Mouse (Mus musculus) forebrain, embryonic 16.5 days (tissue): ENCODE measurements at regions not wholly inside any gene's neighbourhood (a gene's known extent, or its start where the extent isn't known, plus 50 kb on each side); places are given as distances from the start of the nearest gene placed in this dataset.

Source experiments
- ATAC-seq: fragments of 200-750 bp; cut with Nextera tagmentation; 2 replicates; pipeline ENCODE4 v1.8.0; 2017; ENCODE audit warnings: mild to moderate bottlenecking, moderate library complexity
- H3K27ac ChIP-seq: fragments of 300-500 bp; sonication (generic); 2 replicates; pipeline ENCODE4 v1.5.1; 2014; ENCODE audit warnings: low read length, control low read depth
- H3K27me3 ChIP-seq: fragments of 300-500 bp; sonication (generic); replicated peaks from 2 replicates; pipeline ENCODE4 v1.6.1; 2014; ENCODE audit warnings: low read length; ENCODE audit not compliant: control insufficient read depth, insufficient read depth
- H3K36me3 ChIP-seq: fragments of 300-500 bp; sonication (generic); 2 replicates; pipeline ENCODE4 v1.6.1; 2014; ENCODE audit not compliant: control insufficient read depth, insufficient read depth
- H3K4me1 ChIP-seq: fragments of 300-500 bp; sonication (generic); replicated peaks from 2 replicates; pipeline ENCODE4 v1.6.1; 2014; ENCODE audit warnings: low read length; ENCODE audit not compliant: control insufficient read depth, insufficient read depth
- H3K4me2 ChIP-seq: fragments of 300-500 bp; sonication (generic); 2 replicates; pipeline ENCODE4 v1.6.1; 2014; ENCODE audit warnings: mild to moderate bottlenecking, low read length, control low read depth
- H3K4me3 ChIP-seq: fragments of 300-500 bp; sonication (generic); replicated peaks from 2 replicates; pipeline ENCODE4 v1.5.1; 2014; ENCODE audit warnings: mild to moderate bottlenecking, low read length, control low read depth
- H3K9ac ChIP-seq: fragments of 300-500 bp; sonication (generic); replicated peaks from 2 replicates; pipeline ENCODE4 v1.6.1; 2014; ENCODE audit warnings: low read depth, low read length, control low read depth
- H3K9me3 ChIP-seq: fragments of 300-500 bp; sonication (generic); 2 replicates; pipeline ENCODE4 v1.6.1; 2016; ENCODE audit warnings: low read length; ENCODE audit not compliant: control insufficient read depth
- WGBS: fragments of 180-500 bp; shearing (Covaris S2); extraction: QIAGEN DNeasy Blood & Tissue Kit; methylation state at CpG from one replicate; pipeline ENCODE4 v1.1.7; 2014; 5-methylcytosine and 5-hydroxymethylcytosine counted together

- Histone ChIP-seq H3K9ac (no peak overlapping the region), H3K4me2 (no peak overlapping the region), H3K27me3 (no peaks in the 10 kb centered on the region), H3K27ac (no peak overlapping the region), H3K4me1 (no peaks in the 10 kb centered on the region), H3K9me3 (no peaks in the 10 kb centered on the region), H3K4me3 (no peak overlapping the region), H3K36me3 (no peaks in the 10 kb centered on the region)
- 92% methylated on average over 5 of the region's 5 CpGs for WGBS
- no peak for ATAC-seq
Measured at GRCm38 (mm10) chr3:40185597-40186320, 345.3 kb upstream of the Intu start.

GRCm38 (mm10) chr3:40189529-40189928 is 341.6 kb upstream of the Intu start:
- Histone ChIP-seq H3K4me1 (no peaks in the 10 kb centered on the region), H3K36me3 (no peaks in the 10 kb centered on the region), H3K27me3 (no peaks in the 10 kb centered on the region), H3K27ac (no peak overlapping the region), H3K9ac (no peak overlapping the region), H3K9me3 (no peaks in the 10 kb centered on the region), H3K4me3 (no peak overlapping the region), H3K4me2 (no peak overlapping the region)
- WGBS = 83% methylated on average over 6 of the region's 6 CpGs
- ATAC-seq = no peak

GRCm38 (mm10) chr3:40190024-40190423 is 341.1 kb upstream of the Intu start:
- H3K36me3 ChIP-seq = no peaks in the 10 kb centered on the region
- no peak overlapping the region for H3K4me2 ChIP-seq
- no peak overlapping the region for H3K27ac ChIP-seq
- no peak for ATAC-seq
- H3K4me3 ChIP-seq = no peak overlapping the region
- H3K9me3 ChIP-seq = no peaks in the 10 kb centered on the region
- no peaks in the 10 kb centered on the region for H3K27me3 ChIP-seq
- H3K9ac ChIP-seq = no peak overlapping the region
- H3K4me1 ChIP-seq = no peaks in the 10 kb centered on the region
- 76% methylated on average over 4 of the region's 4 CpGs for WGBS

DNA sequence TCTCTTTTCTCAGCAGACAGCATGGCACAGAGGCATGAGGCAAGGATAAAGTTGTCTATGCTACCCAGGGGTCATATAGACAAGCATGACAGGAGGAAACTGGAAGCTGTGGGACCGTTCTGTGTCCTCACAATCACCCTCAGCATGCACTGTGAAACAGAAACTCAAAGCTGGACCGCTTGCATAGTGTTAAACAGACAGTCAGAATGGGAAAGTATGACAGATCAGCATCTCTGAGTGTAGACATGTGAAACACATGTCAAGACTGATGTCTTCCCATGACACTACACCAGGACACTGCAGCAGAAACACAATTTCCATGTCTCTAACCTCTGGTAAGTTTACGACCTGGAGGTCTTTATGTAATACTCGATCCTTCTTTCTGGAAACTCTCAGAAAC is 330.9 kb upstream of the Intu start:
- Histone ChIP-seq H3K27me3 (no peaks in the 10 kb centered on the region), H3K27ac (no peak overlapping the region), H3K9me3 (no peaks in the 10 kb centered on the region), H3K4me2 (no peak overlapping the region), H3K4me3 (no peak overlapping the region), H3K4me1 (no peaks in the 10 kb centered on the region), H3K9ac (no peak overlapping the region), H3K36me3 (no peaks in the 10 kb centered on the region)
- ATAC-seq = no peak
- WGBS = 95% methylated on average over 4 of the region's 4 CpGs

GRCm38 (mm10) chr3:40206326-40206725 is 324.8 kb upstream of the Intu start:
- H3K9me3 ChIP-seq = no peaks in the 10 kb centered on the region
- no peak overlapping the region for H3K27ac ChIP-seq
- WGBS = 38% methylated on average over 4 of the region's 4 CpGs
- no peaks in the 10 kb centered on the region for H3K27me3 ChIP-seq
- no peaks in the 10 kb centered on the region for H3K36me3 ChIP-seq
- no peak for ATAC-seq
- H3K4me3 ChIP-seq = no peak overlapping the region
- no peak overlapping the region for H3K4me2 ChIP-seq
- H3K9ac ChIP-seq = no peak overlapping the region
- no peaks in the 10 kb centered on the region for H3K4me1 ChIP-seq

GRCm38 (mm10) chr3:40211793-40212192 is 319.3 kb upstream of the Intu start:
- Histone ChIP-seq H3K4me3 (no peak overlapping the region), H3K4me2 (no peak overlapping the region), H3K4me1 (no peaks in the 10 kb centered on the region), H3K9me3 (no peaks in the 10 kb centered on the region), H3K27me3 (no peaks in the 10 kb centered on the region), H3K36me3 (no peaks in the 10 kb centered on the region), H3K9ac (no peak overlapping the region), H3K27ac (no peak overlapping the region)
- no peak for ATAC-seq

DNA sequence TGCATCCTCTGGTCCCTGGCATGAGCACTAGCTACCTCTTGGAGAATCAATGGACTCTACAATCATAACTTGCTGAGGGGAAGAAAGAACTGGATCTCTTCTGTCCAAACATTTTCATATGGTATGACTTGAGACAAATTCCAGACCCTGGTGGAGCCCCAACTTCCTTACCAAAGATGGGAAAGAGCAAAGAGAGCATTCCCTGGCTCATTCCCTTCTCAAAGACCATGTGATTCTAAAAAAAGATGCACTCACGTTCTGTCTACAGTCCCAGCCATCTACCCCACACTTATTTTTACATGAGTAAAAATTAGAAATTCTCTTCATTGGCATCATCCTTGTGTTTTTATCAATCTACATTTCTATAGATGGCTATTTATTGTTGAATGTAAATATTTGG is 304.3 kb upstream of the Intu start:
- Histone ChIP-seq H3K9ac (no peak overlapping the region), H3K27me3 (no peaks in the 10 kb centered on the region), H3K27ac (no peak overlapping the region), H3K4me2 (no peak overlapping the region), H3K9me3 (no peaks in the 10 kb centered on the region), H3K4me3 (no peak overlapping the region), H3K36me3 (no peaks in the 10 kb centered on the region), H3K4me1 (no peaks in the 10 kb centered on the region)
- 83% methylated on average over 1 of the region's 1 CpGs for WGBS
- no peak for ATAC-seq

DNA sequence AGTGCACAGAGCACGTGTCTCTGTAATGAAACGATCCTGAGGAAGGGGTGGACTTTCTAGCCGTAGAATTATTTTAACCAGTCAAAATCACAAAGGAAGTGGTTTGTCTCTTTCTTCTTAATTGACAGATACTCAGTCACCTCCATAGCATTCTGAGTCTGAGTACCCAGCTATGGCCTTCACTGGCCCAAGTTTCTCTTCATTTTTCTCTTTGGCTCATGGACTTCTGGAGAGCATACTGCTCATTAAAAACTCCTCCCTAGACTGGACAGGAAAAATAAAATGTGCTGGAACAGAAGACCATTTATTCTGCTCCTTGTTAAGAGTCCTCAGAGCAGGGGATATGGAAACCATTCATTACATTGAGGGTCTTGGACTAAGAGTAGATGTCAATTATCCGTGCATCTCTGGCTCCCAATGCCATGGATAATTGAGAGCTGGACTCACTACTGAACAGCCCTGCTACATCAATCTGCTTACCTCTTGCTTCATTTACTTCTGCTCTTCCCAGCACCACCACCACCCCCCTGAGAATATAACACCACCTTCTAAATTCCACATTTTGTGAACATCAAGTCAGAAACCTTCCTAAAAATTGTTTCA is 287.5 kb upstream of the Intu start:
- H3K9me3 ChIP-seq = no peaks in the 10 kb centered on the region
- H3K4me3 ChIP-seq = no peak overlapping the region
- no peaks in the 10 kb centered on the region for H3K36me3 ChIP-seq
- no peak overlapping the region for H3K9ac ChIP-seq
- no peaks in the 10 kb centered on the region for H3K4me1 ChIP-seq
- H3K27ac ChIP-seq = no peak overlapping the region
- peak; percentile 61 for ATAC-seq
- no peaks in the 10 kb centered on the region for H3K27me3 ChIP-seq
- no peak overlapping the region for H3K4me2 ChIP-seq
- WGBS = 26% methylated on average over 4 of the region's 4 CpGs

DNA sequence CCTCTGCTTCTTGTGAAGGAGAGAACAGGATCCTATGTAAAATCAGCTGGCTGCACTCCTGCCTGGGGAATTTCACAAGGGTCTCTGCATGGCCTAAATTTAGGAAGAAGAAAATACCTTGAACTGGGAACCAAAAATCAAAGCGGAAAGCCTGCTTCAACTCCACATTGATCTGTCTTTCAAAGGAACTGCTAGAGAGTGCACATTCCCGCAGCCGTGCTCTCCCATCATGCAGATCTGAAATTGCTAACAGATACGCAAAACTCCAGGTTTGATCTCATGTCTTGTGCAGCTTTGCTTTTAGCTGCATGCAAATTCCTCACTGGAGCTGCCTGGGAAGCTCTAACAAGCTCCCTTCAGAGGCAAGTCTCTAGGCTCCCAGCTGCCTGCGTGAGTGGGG is 276.7 kb upstream of the Intu start:
- H3K27ac ChIP-seq = no peak overlapping the region
- no peak overlapping the region for H3K4me3 ChIP-seq
- no peak overlapping the region for H3K4me2 ChIP-seq
- H3K27me3 ChIP-seq = no peaks in the 10 kb centered on the region
- no peaks in the 10 kb centered on the region for H3K36me3 ChIP-seq
- no peak overlapping the region for H3K9ac ChIP-seq
- 73% methylated on average over 5 of the region's 5 CpGs for WGBS
- no peaks in the 10 kb centered on the region for H3K9me3 ChIP-seq
- no peaks in the 10 kb centered on the region for H3K4me1 ChIP-seq
- ATAC-seq = no peak

GRCm38 (mm10) chr3:40262536-40262935 is 268.6 kb upstream of the Intu start:
- no peak; the same call in 1 of the 2 replicates for ATAC-seq
- H3K4me3 ChIP-seq = no peak overlapping the region
- no peaks in the 10 kb centered on the region for H3K36me3 ChIP-seq
- H3K9ac ChIP-seq = no peak overlapping the region
- H3K4me1 ChIP-seq = no peaks in the 10 kb centered on the region
- WGBS = 86% methylated on average over 7 of the region's 7 CpGs
- no peak overlapping the region for H3K27ac ChIP-seq
- H3K4me2 ChIP-seq = no peak overlapping the region
- H3K27me3 ChIP-seq = no peaks in the 10 kb centered on the region
- H3K9me3 ChIP-seq = no peaks in the 10 kb centered on the region
